Mouse (Mus musculus) liver, embryonic 11.5 days (tissue): ENCODE measurements around the gene Fstl4. TPM values are rescaled to one million over a fixed set of nuclear protein-coding genes. Genes with fewer than 3 reads are reported as not detected.

Experiments used
- ATAC-seq: fragments of 200-750 bp; cut with Nextera tagmentation; replicated peaks from 2 replicates; pipeline ENCODE4 v1.8.0; 2017; ENCODE audit warnings: moderate number of reproducible peaks, mild to moderate bottlenecking, moderate TSS enrichment, moderate library complexity; ENCODE audit not compliant: low FRiP score
- DNase-seq: peaks from one replicate; pipeline ENCODE4 v3.0.0-alpha.2; 2017; ENCODE audit warnings: low spot score
- H3K27ac ChIP-seq: fragments of 300-500 bp; sonication (generic); 2 replicates; pipeline ENCODE4 v1.5.1; 2014; ENCODE audit warnings: mild to moderate bottlenecking, low read depth, low read length, control low read depth
- H3K27me3 ChIP-seq: fragments of 300-500 bp; sonication (generic); replicated peaks from 2 replicates; pipeline ENCODE4 v1.6.1; 2014; ENCODE audit warnings: low read length, mixed read lengths; ENCODE audit not compliant: control insufficient read depth, insufficient read depth
- H3K36me3 ChIP-seq: fragments of 300-500 bp; sonication (generic); 2 replicates; pipeline ENCODE4 v1.6.1; 2014; ENCODE audit warnings: mild to moderate bottlenecking, low read length, moderate library complexity, mixed read lengths; ENCODE audit not compliant: control insufficient read depth, insufficient read depth
- H3K4me1 ChIP-seq: fragments of 300-500 bp; sonication (generic); replicated peaks from 2 replicates; pipeline ENCODE4 v1.6.1; 2014; ENCODE audit warnings: low read length, mixed read lengths; ENCODE audit not compliant: control insufficient read depth, insufficient read depth
- H3K4me2 ChIP-seq: fragments of 300-500 bp; sonication (generic); 2 replicates; pipeline ENCODE4 v1.6.1; 2014; ENCODE audit warnings: mild to moderate bottlenecking, control low read depth, moderate library complexity
- H3K4me3 ChIP-seq: fragments of 300-500 bp; sonication (generic); 2 replicates; pipeline ENCODE4 v1.5.1; 2014; ENCODE audit warnings: low read depth, low read length, control low read depth
- H3K9ac ChIP-seq: fragments of 300-500 bp; sonication (generic); 2 replicates; pipeline ENCODE4 v1.6.1; 2014; ENCODE audit warnings: low read depth, low read length, control low read depth
- H3K9me3 ChIP-seq: fragments of 300-500 bp; sonication (generic); 2 replicates; pipeline ENCODE4 v1.6.1; 2016; ENCODE audit warnings: low read length, inconsistent platforms, mixed read lengths; ENCODE audit not compliant: control insufficient read depth
- WGBS: fragments of 180-500 bp; shearing (Covaris S2); extraction: QIAGEN DNeasy Blood & Tissue Kit; methylation state at CpG from one replicate; pipeline ENCODE4 v1.1.7; 2014; 5-methylcytosine and 5-hydroxymethylcytosine counted together
- polyA plus RNA-seq: library from polyadenylated mRNA; unstranded; fragments of >200 nt; fragmentation: Nextera tagmentation; extraction: Ambion mirVana; gene quantifications from 2 replicates; pipeline ENCODE4 v1.2.1, GENCODE M21; 2014

The Fstl4 gene
- polyA plus RNA-seq, 1 experiment from 2014 or later: 0.49 TPM

DNA sequence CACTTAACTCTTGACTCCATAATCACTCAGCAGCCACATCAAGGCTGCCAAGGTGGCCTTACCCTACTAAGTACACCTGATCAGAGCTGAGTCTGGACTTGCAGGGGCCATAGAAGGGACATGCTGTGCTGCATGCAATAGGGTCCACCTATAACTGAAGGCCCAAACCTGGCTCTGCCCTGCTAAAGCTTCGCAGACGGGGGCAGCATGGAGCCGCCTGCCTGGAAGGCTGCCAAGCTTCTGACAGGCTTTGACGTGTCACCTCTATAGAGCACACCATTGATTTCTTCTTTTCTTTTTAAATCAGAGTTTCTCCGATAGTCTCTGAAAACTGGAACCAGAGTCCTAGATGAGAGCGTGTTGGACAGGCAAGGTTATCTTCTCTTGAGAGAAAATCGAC, 146.4 kb downstream of the Fstl4 start:
- Histone ChIP-seq H3K27ac (no peak overlapping the region), H3K4me1 (no peaks in the 10 kb centered on the region), H3K4me2 (no peak overlapping the region), H3K4me3 (no peak overlapping the region), H3K36me3 (no peaks in the 10 kb centered on the region), H3K9ac (no peak overlapping the region), H3K9me3 (no peaks in the 10 kb centered on the region), H3K27me3 (no peaks in the 10 kb centered on the region)
- WGBS: 57% methylated on average over 7 of the region's 7 CpGs
- DNase-seq (no peak), ATAC-seq (no peak)

DNA sequence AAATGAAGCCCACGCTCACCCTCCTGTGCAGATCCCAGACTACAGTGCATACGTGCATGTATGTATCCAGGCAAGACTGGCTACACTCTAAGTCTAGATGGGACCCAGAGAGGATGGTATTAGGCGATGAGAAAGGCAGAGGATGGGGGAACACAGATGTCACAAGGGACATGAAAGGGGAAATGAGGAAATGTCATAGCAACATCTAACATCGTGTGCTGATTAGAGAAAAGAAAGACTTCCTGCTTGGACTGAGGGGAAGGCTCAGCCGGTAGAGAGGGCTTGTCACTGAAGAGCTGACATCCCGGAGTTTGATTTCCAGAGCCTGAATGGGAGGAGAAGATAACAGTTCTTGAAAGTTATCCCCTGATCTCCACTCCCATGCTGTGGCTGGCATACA, 150.0 kb downstream of the Fstl4 start:
- WGBS: 41% methylated on average over 6 of the region's 6 CpGs
- no peak overlapping the region for H3K4me3 ChIP-seq
- H3K36me3 ChIP-seq: no peaks in the 10 kb centered on the region
- DNase-seq (no peak), ATAC-seq (no peak)
- no peaks in the 10 kb centered on the region for H3K27me3 ChIP-seq
- H3K4me2 ChIP-seq: no peak overlapping the region
- no peak overlapping the region for H3K9ac ChIP-seq
- H3K4me1 ChIP-seq: no peaks in the 10 kb centered on the region
- H3K27ac ChIP-seq: no peak overlapping the region
- no peaks in the 10 kb centered on the region for H3K9me3 ChIP-seq

DNA sequence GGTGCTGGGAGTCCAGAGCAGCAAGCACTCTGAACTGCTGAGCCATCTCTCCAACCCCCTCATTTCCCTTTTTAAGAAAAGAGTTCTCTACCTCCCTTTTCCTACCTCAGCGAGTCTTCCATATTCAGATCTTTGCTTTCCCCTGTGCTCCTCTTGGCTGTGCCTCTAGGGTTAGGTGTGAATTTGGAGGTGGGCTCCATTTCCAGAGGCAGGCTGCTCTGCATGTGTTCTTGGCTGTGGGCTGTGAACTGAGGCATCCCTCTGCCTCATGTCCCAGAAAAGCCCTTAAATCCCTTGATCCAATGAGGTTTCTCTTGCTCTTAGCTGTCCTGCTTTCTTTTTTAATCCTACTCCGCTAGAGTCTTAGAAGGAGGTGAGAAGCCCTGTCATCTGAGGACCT, 151.2 kb downstream of the Fstl4 start:
- ATAC-seq (no peak), DNase-seq (no peak)
- no peak overlapping the region for H3K4me3 ChIP-seq
- no peaks in the 10 kb centered on the region for H3K27me3 ChIP-seq
- 71% methylated on average over 2 of the region's 2 CpGs for WGBS
- no peaks in the 10 kb centered on the region for H3K9me3 ChIP-seq
- no peak overlapping the region for H3K4me2 ChIP-seq
- no peak overlapping the region for H3K27ac ChIP-seq
- H3K4me1 ChIP-seq: no peaks in the 10 kb centered on the region
- H3K36me3 ChIP-seq: no peaks in the 10 kb centered on the region
- no peak overlapping the region for H3K9ac ChIP-seq

DNA sequence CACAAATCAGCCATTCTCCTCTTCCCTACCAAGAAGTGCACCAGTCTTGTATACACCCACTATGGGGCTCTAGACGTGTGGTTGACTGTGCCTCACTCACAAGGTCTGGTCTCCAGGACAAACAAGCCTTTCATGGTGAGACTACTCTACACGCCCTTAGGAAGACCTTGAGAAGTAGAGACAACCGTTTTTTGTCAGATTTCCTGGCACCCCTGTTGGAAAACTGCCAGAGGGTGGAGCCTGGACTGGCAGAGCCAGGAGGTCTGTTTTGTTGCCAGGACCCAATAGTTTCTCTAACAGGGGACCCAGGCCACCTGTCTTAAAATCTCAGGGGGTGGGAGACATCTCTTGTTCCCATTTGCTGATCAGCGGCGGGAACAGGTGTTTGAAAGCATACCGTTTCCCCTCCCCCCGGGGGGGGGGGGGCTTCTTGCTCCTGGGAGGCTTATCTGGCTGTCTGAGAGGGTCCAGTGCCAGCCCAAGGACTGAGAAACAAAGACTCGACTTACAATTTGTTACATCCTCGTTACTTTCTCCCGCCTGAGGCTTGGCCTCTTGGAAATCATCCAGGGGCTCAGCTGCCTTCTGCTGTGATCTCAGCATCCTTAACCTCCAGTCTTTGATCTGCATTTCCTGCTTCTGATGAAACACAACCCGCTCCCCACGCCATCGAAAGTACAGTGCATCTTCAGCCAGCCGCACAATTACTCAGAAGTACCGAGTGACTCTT, 155.0 kb downstream of the Fstl4 start:
- Histone ChIP-seq H3K27ac (no peak overlapping the region), H3K9ac (no peak overlapping the region), H3K4me2 (no peak overlapping the region), H3K9me3 (no peaks in the 10 kb centered on the region), H3K4me1 (no peaks in the 10 kb centered on the region), H3K27me3 (no peaks in the 10 kb centered on the region), H3K36me3 (no peaks in the 10 kb centered on the region), H3K4me3 (no peak overlapping the region)
- ATAC-seq (no peak), DNase-seq (no peak)
- 57% methylated on average over 15 of the region's 15 CpGs for WGBS

DNA sequence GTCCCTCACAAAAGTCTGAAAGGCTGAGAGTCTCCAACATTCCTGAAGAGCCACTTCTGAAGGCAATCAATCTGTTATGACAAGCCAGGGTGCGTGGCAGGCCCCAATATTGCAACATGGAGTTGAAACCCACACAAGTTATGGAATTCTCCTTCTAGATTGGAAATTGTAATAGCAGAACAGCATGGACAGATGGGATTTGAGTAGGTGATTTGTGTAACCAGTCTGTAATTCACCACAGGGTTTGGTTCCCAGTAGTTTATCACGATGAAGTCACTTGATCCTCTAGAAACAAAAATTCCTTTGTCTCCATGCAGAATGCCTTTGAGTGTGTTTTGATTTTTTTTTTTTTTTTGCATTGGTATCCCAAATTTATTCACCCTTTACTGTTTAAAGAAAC, 159.8 kb downstream of the Fstl4 start:
- ATAC-seq (no peak), DNase-seq (no peak)
- Histone ChIP-seq H3K9ac (no peak overlapping the region), H3K4me3 (no peak overlapping the region), H3K9me3 (no peaks in the 10 kb centered on the region), H3K27me3 (no peaks in the 10 kb centered on the region), H3K4me1 (no peaks in the 10 kb centered on the region), H3K27ac (no peak overlapping the region), H3K36me3 (no peaks in the 10 kb centered on the region), H3K4me2 (no peak overlapping the region)
- WGBS: 82% methylated on average over 2 of the region's 2 CpGs

DNA sequence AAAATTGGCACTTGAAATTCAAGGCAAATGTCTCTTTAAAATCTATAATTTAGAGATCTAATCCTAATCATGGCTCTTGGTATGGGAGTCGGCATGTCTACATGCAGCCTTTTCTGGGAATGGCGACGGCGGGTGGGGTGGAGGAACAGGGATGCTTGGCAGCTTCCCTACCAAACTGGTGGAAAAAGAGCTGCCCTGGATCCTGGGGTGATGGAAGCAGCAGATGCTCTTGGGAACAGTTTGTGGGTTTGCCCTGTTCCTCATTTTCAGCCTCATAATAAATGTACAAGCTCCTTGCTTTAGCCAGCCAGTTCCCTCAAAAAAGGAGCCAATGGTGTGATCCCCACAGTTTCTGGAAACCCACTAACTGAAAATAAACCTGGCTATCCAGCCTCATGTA, 163.9 kb downstream of the Fstl4 start:
- H3K4me2 ChIP-seq: no peak overlapping the region
- no peak overlapping the region for H3K27ac ChIP-seq
- H3K36me3 ChIP-seq: no peaks in the 10 kb centered on the region
- 86% methylated on average over 4 of the region's 4 CpGs for WGBS
- no peaks in the 10 kb centered on the region for H3K27me3 ChIP-seq
- no peak overlapping the region for H3K9ac ChIP-seq
- no peak overlapping the region for H3K4me3 ChIP-seq
- no peaks in the 10 kb centered on the region for H3K4me1 ChIP-seq
- DNase-seq (no peak), ATAC-seq (no peak)
- H3K9me3 ChIP-seq: no peaks in the 10 kb centered on the region

DNA sequence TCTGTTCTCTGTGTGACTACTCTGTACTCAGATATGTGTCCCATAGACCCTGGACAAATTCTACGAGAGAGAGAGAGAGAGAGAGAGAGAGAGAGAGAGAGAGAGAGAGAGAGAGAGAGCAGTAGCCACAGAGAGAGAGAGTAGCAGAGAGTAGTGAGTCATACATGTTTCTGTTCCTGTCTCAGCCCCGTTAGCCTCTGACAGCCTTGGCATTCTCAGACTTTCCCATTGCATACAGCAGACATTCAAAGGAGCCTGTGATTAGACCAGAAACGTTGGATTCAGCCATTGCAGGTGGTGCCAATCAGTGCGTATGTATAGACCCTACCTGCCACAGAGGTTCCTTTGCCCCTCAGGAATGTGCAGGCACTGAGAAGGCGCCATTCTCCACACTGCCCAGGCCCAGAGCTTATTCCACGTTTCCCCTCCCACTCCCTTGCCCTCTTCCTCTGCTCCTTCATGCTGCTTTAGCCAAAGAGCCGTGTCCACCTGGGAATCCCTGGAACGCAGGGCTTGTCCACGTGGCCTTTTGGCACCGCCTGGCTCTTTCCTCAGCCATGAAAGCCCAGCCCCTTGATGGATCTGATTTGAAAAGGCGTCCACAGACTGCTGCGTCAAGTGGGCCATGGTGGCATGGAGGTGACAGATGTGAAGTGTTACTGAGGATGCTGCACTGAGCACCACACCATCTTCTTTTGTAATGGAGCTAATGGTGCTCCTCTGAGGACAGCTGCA, 175.1 kb downstream of the Fstl4 start:
- H3K27me3 ChIP-seq: no peaks in the 10 kb centered on the region
- no peak overlapping the region for H3K9ac ChIP-seq
- no peak overlapping the region for H3K4me2 ChIP-seq
- no peaks in the 10 kb centered on the region for H3K4me1 ChIP-seq
- WGBS: 66% methylated on average over 12 of the region's 12 CpGs
- ATAC-seq (no peak), DNase-seq (no peak)
- no peak overlapping the region for H3K4me3 ChIP-seq
- no peaks in the 10 kb centered on the region for H3K9me3 ChIP-seq
- H3K27ac ChIP-seq: no peak overlapping the region
- no peaks in the 10 kb centered on the region for H3K36me3 ChIP-seq

DNA sequence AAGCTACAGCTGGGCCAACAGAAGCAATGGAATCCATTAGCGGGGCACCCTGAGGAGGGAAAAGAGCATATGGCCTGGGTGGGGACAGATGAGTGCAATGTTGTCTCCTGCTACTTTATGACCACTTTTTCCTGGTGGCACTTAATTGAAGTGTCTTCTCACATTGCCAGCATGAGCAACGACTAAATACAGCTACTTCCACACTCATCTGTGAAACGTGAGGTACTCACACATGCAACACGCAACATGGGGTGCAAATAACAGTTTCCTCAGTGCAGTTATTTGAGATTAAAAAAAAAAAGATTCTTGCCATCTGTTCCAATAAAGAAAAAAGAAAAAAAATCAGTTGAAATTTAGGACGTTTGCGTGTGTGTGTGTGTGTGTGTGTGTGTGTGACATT, 178.5 kb downstream of the Fstl4 start:
- Histone ChIP-seq H3K9ac (no peak overlapping the region), H3K27me3 (no peaks in the 10 kb centered on the region), H3K36me3 (no peaks in the 10 kb centered on the region), H3K27ac (no peak overlapping the region), H3K4me2 (no peak overlapping the region), H3K4me3 (no peak overlapping the region), H3K9me3 (no peaks in the 10 kb centered on the region), H3K4me1 (no peaks in the 10 kb centered on the region)
- no peak for ATAC-seq
- 75% methylated on average over 6 of the region's 6 CpGs for WGBS
- no peak for DNase-seq

DNA sequence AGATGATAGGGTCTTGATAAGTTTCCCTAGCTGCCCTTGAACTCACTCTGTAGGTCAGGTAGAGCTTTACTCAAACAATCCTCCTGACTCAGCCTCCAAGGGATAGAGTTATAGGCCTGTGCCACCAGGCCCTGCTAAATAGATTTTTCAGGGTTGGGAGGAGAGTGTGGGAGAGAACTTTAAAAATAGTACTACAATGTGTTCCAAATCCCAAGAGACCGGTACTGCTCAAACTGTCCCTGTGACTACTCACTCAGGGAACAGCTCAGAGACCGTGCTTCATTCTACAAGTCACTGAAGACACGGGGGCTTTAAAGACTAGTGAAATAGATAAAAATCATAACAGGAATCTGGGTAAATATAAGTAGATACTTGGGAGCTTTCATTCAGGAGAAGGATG, 190.6 kb downstream of the Fstl4 start:
- Histone ChIP-seq H3K9ac (no peak overlapping the region), H3K27ac (no peak overlapping the region), H3K4me1 (no peaks in the 10 kb centered on the region), H3K4me3 (no peak overlapping the region), H3K4me2 (no peak overlapping the region), H3K36me3 (no peaks in the 10 kb centered on the region), H3K27me3 (no peaks in the 10 kb centered on the region), H3K9me3 (no peaks in the 10 kb centered on the region)
- 83% methylated on average over 3 of the region's 3 CpGs for WGBS
- DNase-seq (no peak), ATAC-seq (no peak)
